Mouse (Mus musculus) ES-E14 (cell line): ENCODE measurements around the gene Kcnj4. TPM values are rescaled to one million over a fixed set of nuclear protein-coding genes. Genes with fewer than 3 reads are reported as not detected.

ENCODE experiments used
- DNase-seq: peaks from one replicate; pipeline ENCODE4 v3.0.0-alpha.2; 2013; ENCODE audit warnings: low read depth, low spot score
- H3K27ac ChIP-seq: 2 replicates; pipeline ENCODE4 v1.5.1; 2012; ENCODE audit warnings: low read depth, mild to moderate bottlenecking, low read length, moderate library complexity, mixed read lengths; ENCODE audit not compliant: poor library complexity, insufficient read depth, severe bottlenecking
- H3K36me3 ChIP-seq: 2 replicates; pipeline ENCODE4 v1.6.1; 2012; ENCODE audit warnings: mild to moderate bottlenecking, low read length, moderate library complexity, mixed read lengths; ENCODE audit not compliant: control insufficient read depth, poor library complexity, insufficient read depth, severe bottlenecking
- H3K4me1 ChIP-seq, 2 experiments: fragments of 150-350 bp in 1 of 2; sonication (generic) in 1 of 2; 2 replicates each; pipeline ENCODE4 v1.6.1; 2012; ENCODE audit warnings: low read length in 2 of 2, mild to moderate bottlenecking in 1 of 2, mixed read lengths in 1 of 2; ENCODE audit not compliant: control insufficient read depth in 2 of 2, insufficient read depth in 2 of 2, poor library complexity in 1 of 2
- H3K4me3 ChIP-seq, 2 experiments: fragments of 150-350 bp in 1 of 2; sonication (generic) in 1 of 2; 2 replicates each; pipeline ENCODE4 v1.5.1; 2012; ENCODE audit warnings: low read length in 2 of 2, low read depth in 1 of 2, mild to moderate bottlenecking in 1 of 2, mixed read lengths in 1 of 2; ENCODE audit not compliant: insufficient read depth in 1 of 2, poor library complexity in 1 of 2, severe bottlenecking in 1 of 2
- H3K9ac ChIP-seq: 2 replicates; pipeline ENCODE4 v1.6.1; 2012; ENCODE audit warnings: low read depth, mild to moderate bottlenecking, low read length, mixed read lengths; ENCODE audit not compliant: poor library complexity, insufficient read depth, severe bottlenecking
- H3K9me3 ChIP-seq: fragments of 150-350 bp; sonication (generic); 2 replicates; pipeline ENCODE4 v1.6.1; 2012; ENCODE audit warnings: low read depth, mild to moderate bottlenecking, low read length; ENCODE audit not compliant: control insufficient read depth, insufficient read depth
- CHD2 ChIP-seq: IDR thresholded peaks from 2 replicates; pipeline ENCODE4 v1.6.1; 2014; ENCODE audit warnings: mild to moderate bottlenecking, low read depth, low read length, inconsistent platforms
- HCFC1 ChIP-seq: IDR thresholded peaks from 2 replicates; pipeline ENCODE4 v1.6.1; 2012; ENCODE audit warnings: low read length, inconsistent platforms, borderline replicate concordance; ENCODE audit not compliant: insufficient read depth
- MAFK ChIP-seq: IDR thresholded peaks from 2 replicates; pipeline ENCODE4 v1.6.1; 2014; ENCODE audit warnings: mild to moderate bottlenecking, low read depth, low read length, inconsistent platforms; ENCODE audit not compliant: insufficient read depth
- ZC3H11A ChIP-seq: IDR thresholded peaks from 2 replicates; pipeline ENCODE4 v1.6.1; 2012; ENCODE audit warnings: low read depth, mild to moderate bottlenecking, inconsistent platforms, low read length, borderline replicate concordance
- ZNF384 ChIP-seq: IDR thresholded peaks from 2 replicates; pipeline ENCODE4 v1.6.1; 2012; ENCODE audit warnings: low read depth, low read length, inconsistent platforms
- in situ Hi-C, 2 experiments: fragments of 600-800 bp; cut with MboI; formaldehyde crosslinking; loops; one replicate each; pipeline ENCODE4 v1.15.1; 2025; ENCODE audit warnings: low sequenced_read_pairs in 2 of 2, inconsistent platforms in 1 of 2; ENCODE audit not compliant: unreplicated experiment in 2 of 2
- total RNA-seq: library from RNA; depleted of rRNA; stranded (reverse); fragments of 300-350 nt; gene quantifications from 2 replicates; pipeline ENCODE4 v1.2.3, GENCODE M21; 2012

Gene Kcnj4
- total RNA-seq, 1 experiment, result 3.2 TPM

GRCm38 (mm10) chr15:79519400-79520220 lies 14.6 kb upstream of the Kcnj4 start:
- Histone ChIP-seq H3K36me3 (peaks cover 5% of the 10 kb centered on the region; the same call in 1 of the 2 replicates), H3K4me1 (peaks cover 8 to 26% of the 10 kb centered on the region in 2 experiments; a peak in 3 of 4 replicates), H3K9ac (no peak overlapping the region), H3K27ac (peak overlapping the region; percentile 75), H3K4me3 (peak overlapping the region in 1 of 2 experiments; percentile 16; a peak in 1 of 4 replicates), H3K9me3 (no peaks in the 10 kb centered on the region)
- DNase-seq, result peak; percentile 54
- in situ Hi-C loops, result no loop called here
- TF ChIP-seq ZC3H11A, result no peak
- peak; percentile 88 for TF ChIP-seq ZNF384
- no peak for TF ChIP-seq HCFC1
- no peak for TF ChIP-seq MAFK
- no peak for TF ChIP-seq CHD2

DNA sequence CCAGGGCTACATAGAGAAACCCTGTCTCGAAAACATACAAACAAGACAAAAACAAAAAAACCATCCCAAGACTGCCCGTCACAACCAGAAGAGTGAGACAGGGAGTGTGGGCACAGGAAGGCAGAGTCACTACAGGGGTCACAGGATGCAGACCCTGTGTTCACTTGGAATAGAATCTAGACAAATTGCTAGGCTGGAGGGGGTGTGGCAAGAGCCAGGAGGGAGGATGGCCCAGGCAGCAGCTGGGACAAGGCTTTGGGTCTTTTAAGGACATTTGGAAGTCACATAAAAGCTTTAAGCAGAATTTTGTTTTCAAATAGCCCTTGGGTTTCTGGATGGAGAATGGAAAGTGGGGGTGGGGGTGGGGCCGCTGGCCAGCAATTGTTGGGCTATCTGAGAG lies 13.5 kb upstream of the Kcnj4 start:
- Histone ChIP-seq H3K9ac (no peak overlapping the region), H3K9me3 (no peaks in the 10 kb centered on the region), H3K27ac (no peak overlapping the region), H3K36me3 (peaks cover 5% of the 10 kb centered on the region; the same call in 1 of the 2 replicates), H3K4me3 (no peak overlapping the region), H3K4me1 (peaks cover 8 to 24% of the 10 kb centered on the region in 2 experiments; a peak in 3 of 4 replicates)
- in situ Hi-C loops, result no loop called here
- TF ChIP-seq HCFC1 (no peak), CHD2 (no peak), ZC3H11A (no peak), ZNF384 (no peak)
- DNase-seq, result no peak

DNA sequence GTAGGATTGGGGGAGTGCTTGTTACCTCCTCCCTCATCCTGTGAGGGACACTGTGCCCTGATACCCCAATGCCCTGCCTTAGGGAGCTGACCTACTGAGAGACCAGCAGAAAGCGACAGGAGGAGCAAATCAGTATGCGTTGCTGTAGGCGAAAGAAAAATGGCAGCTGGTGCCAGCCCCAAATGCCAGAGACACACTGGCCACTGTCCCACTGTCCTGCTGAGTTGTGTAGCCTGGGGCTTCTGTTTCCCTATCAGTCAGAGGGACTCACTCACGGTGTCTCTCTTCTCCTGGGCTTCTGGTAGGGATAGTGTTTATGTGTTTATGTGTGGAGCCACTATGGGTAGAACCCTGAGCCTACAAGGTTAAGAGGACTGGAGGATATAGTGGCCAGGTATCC lies 12.7 kb upstream of the Kcnj4 start:
- Histone ChIP-seq H3K4me1 (peaks cover 8 to 24% of the 10 kb centered on the region in 2 experiments; a peak in 3 of 4 replicates), H3K9ac (no peak overlapping the region), H3K4me3 (no peak overlapping the region), H3K9me3 (no peaks in the 10 kb centered on the region), H3K36me3 (peaks cover under 1% of the 10 kb centered on the region; the same call in 1 of the 2 replicates), H3K27ac (no peak overlapping the region)
- DNase-seq, result no peak
- in situ Hi-C loops, result no loop called here
- TF ChIP-seq ZNF384 (no peak), MAFK (no peak), HCFC1 (no peak), ZC3H11A (no peak)

GRCm38 (mm10) chr15:79516171-79517096 lies 11.4 kb upstream of the Kcnj4 start, which contains the start of gene Kdelr3:
Gene Kdelr3 (plus strand): TSS chr15:79516411.
- Histone ChIP-seq H3K4me1 (peaks cover 12 to 24% of the 10 kb centered on the region in 2 experiments; a peak in 3 of 4 replicates), H3K9me3 (no peaks in the 10 kb centered on the region)

More at GRCm38 (mm10) chr15:79516171-79517096, 11.4 kb upstream of the Kcnj4 start, which contains the start of gene Kdelr3:
- in situ Hi-C loops, result no loop called here
- peak within 1 kb of the TSS; percentile 68 for H3K9ac ChIP-seq
- no peak for TF ChIP-seq ZNF384
- TF ChIP-seq MAFK, result no peak
- no peak for TF ChIP-seq ZC3H11A
- no peak for TF ChIP-seq CHD2
- TF ChIP-seq HCFC1, result no peak
- DNase-seq, result no peak
- no peak within 1 kb of the TSS for H3K27ac ChIP-seq
- H3K4me3 ChIP-seq, result peak within 1 kb of the TSS; percentile 79 to 94
- no peaks in the 10 kb centered on the region for H3K36me3 ChIP-seq
